Mouse (Mus musculus) forebrain, embryonic 14.5 days (tissue): Measurements from ENCODE around the gene Nprl2. TPM values are rescaled to one million over a fixed set of nuclear protein-coding genes. Genes with fewer than 3 reads are reported as not detected.

ENCODE experiments used
- ATAC-seq: fragments of 200-750 bp; cut with Nextera tagmentation; 2 replicates; pipeline ENCODE4 v1.8.0; 2017; ENCODE audit warnings: mild to moderate bottlenecking, moderate library complexity
- DNase-seq: peaks from one replicate; pipeline ENCODE4 v3.0.0-alpha.2; 2015; ENCODE audit warnings: low spot score
- H3K27ac ChIP-seq: fragments of 300-500 bp; sonication (generic); 2 replicates; pipeline ENCODE4 v1.5.1; 2014; ENCODE audit warnings: low read depth, mild to moderate bottlenecking, control low read depth, low read length, moderate library complexity
- H3K27me3 ChIP-seq: fragments of 300-500 bp; sonication (generic); replicated peaks from 2 replicates; pipeline ENCODE4 v1.6.1; 2014; ENCODE audit warnings: low read length, control low read depth, mixed read lengths; ENCODE audit not compliant: control insufficient read depth, insufficient read depth
- H3K36me3 ChIP-seq: fragments of 300-500 bp; sonication (generic); 2 replicates; pipeline ENCODE4 v1.6.1; 2014; ENCODE audit warnings: low read length, control low read depth; ENCODE audit not compliant: control insufficient read depth, insufficient read depth
- H3K4me1 ChIP-seq: fragments of 300-500 bp; sonication (generic); 2 replicates; pipeline ENCODE4 v1.6.1; 2014; ENCODE audit warnings: antibody characterized with exemption, low read length, control low read depth; ENCODE audit not compliant: control insufficient read depth, insufficient read depth
- H3K4me2 ChIP-seq: fragments of 300-500 bp; sonication (generic); 2 replicates; pipeline ENCODE4 v1.6.1; 2014; ENCODE audit warnings: mild to moderate bottlenecking, control low read depth, low read length
- H3K4me3 ChIP-seq: fragments of 300-500 bp; sonication (generic); 2 replicates; pipeline ENCODE4 v1.5.1; 2014; ENCODE audit warnings: low read depth, low read length, control low read depth
- H3K9ac ChIP-seq: fragments of 300-500 bp; sonication (generic); 2 replicates; pipeline ENCODE4 v1.6.1; 2014; ENCODE audit warnings: mild to moderate bottlenecking, low read length, control low read depth, moderate library complexity
- H3K9me3 ChIP-seq: fragments of 300-500 bp; sonication (generic); replicated peaks from 2 replicates; pipeline ENCODE4 v1.6.1; 2016; ENCODE audit warnings: low read length, control low read depth, mixed read lengths; ENCODE audit not compliant: control insufficient read depth
- WGBS: fragments of 180-500 bp; shearing (Covaris S2); extraction: QIAGEN DNeasy Blood & Tissue Kit; methylation state at CpG from one replicate; pipeline ENCODE4 v1.1.7; 2014; 5-methylcytosine and 5-hydroxymethylcytosine counted together
- polyA plus RNA-seq: library from polyadenylated mRNA; unstranded; fragments of >200 nt; fragmentation: Nextera tagmentation; extraction: Ambion mirVana; gene quantifications from 2 replicates; pipeline ENCODE4 v1.2.1, GENCODE M21; 2014

Gene Nprl2
- 83.2 and 83.8 TPM in 2 replicates for polyA plus RNA-seq

DNA sequence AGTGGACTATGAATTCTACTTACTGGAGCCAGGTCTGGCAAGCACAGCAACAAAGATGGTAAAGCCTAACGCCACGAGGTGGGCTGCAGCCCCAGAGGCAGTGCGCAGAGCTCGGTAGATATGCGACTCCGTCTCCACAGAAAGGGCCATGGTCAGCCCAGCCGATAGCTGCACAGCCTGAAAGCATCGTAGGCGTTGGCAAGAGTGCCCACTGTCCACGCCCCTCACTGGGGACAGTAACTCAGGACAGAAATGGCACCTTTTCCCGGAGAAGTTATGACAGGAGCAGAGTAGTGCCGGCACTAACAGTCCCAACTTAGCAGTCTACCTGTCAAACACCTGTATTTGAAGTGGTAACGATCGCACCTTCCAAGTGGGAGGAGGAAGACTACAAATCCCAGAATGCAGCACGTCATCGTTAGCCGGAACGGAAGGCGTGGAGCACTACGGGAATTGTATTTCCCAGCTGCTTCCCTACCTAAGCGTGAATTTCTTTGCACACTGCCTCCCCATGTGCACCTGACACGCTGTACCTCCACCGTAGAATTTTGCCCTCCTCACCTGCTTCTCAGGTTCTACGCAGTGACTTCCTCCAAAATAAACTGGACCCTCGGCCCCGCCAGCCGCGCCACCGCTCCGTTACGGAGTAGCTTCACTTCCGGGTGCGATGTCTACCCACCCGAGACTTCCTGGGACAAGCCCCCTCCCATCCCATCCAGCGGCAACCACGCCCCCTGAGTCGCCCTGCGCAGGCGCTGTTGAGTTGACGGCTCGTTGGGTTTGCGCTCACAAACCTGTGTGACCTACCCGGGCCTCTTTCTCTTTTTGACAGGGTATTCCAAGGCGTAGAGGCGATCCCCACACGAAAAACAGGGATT, at the start of gene Nprl2, which contains the start of gene Cyb561d2:
Nprl2 (plus strand) TSS at position 753 of the 878 bp plus-strand sequence.
Cyb561d2 (minus strand) TSS at position 720 of the 878 bp plus-strand sequence.
- Histone ChIP-seq H3K27ac (peak within 1 kb of the TSS; percentile 27; the same call in 1 of the 2 replicates), H3K27me3 (no peaks in the 10 kb centered on the region), H3K4me2 (peak within 1 kb of the TSS; percentile 95), H3K4me1 (peaks cover 22% of the 10 kb centered on the region), H3K4me3 (peak within 1 kb of the TSS; percentile 62), H3K9me3 (no peaks in the 10 kb centered on the region), H3K36me3 (peaks cover 50% of the 10 kb centered on the region), H3K9ac (peak within 1 kb of the TSS; percentile 69)
- peak; percentile 91 for ATAC-seq
- under 1% methylated on average over 46 of the region's 46 CpGs for WGBS
- peak; percentile 97 for DNase-seq

DNA sequence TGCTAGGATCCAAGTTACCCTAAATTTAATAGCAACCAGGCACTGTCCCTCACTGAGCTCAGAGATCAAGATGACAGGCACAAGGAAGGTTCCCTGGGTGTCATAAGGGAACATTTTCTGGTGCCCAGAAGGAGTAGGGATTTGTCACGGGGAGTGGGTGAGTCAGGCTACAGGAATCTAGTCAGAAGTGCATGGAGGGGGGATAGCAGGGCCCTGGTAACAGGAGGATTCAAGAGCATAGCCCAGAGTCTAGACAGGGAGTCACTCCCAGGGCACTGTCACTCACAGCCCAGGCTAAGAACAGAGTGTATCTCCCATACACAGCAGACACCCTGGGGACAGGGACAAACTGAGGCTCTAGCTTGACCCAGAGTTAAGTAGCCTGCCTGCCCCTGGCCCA, 48.5 kb upstream of the Nprl2 start:
- WGBS = 54% methylated on average over 1 of the region's 1 CpGs
- no peak overlapping the region for H3K27ac ChIP-seq
- no peak overlapping the region for H3K9ac ChIP-seq
- 0 out of 2 replicates have a peak, but pooled peaks cover 5% of the 10 kb centered on the region for H3K4me1 ChIP-seq
- no peaks in the 10 kb centered on the region for H3K9me3 ChIP-seq
- H3K4me3 ChIP-seq = no peak overlapping the region
- H3K27me3 ChIP-seq = no peaks in the 10 kb centered on the region
- H3K36me3 ChIP-seq = no peaks in the 10 kb centered on the region
- ATAC-seq = no peak
- no peak overlapping the region for H3K4me2 ChIP-seq
- no peak for DNase-seq

DNA sequence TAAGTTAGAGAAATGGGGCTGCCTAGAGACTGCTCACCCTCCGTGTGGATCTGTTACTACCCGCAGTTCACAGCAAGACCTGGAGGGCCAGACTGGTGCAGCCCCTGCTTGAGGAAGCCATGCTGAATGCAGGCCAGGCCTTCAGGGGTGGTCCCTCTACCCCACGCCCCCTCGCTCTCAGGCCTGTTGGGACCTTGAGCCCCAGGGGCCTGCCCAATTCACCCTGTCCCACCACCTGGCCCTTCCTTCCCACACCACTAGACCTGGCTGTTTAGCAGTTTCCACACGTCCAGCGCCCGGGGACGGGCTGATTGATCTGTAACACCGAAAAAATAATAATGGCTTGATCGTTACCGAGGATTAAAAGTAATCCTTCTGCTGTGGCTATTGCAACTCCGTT, 47.8 kb upstream of the Nprl2 start:
- H3K27ac ChIP-seq = no peak overlapping the region
- 19% methylated on average over 12 of the region's 12 CpGs for WGBS

DNA sequence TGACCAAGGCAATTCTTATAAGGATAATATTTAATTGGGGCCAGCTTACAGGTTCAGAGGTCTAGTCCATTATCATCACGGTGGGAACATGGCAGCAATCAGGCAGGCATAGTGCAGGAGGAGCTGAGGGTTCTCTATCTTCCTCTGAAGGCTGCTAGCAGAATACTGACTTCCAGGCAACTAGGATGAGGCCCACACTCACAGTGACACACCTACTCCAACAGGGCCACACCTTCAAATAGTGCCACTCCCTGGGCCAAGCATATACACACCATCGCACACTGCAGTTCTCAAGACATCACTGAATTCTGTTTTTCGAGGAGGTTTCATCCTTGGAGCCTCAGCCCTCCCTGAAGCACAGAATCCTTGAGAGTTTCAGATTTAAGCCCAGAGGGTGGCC, 45.7 kb upstream of the Nprl2 start:
- Histone ChIP-seq H3K9me3 (no peaks in the 10 kb centered on the region), H3K27ac (no peak overlapping the region), H3K4me3 (no peak overlapping the region), H3K36me3 (no peaks in the 10 kb centered on the region), H3K9ac (no peak overlapping the region), H3K4me2 (no peak overlapping the region), H3K4me1 (0 out of 2 replicates have a peak, but pooled peaks cover 2% of the 10 kb centered on the region), H3K27me3 (no peaks in the 10 kb centered on the region)
- WGBS = 84% methylated on average over 3 of the region's 3 CpGs
- ATAC-seq (no peak), DNase-seq (no peak)

More for the DNA sequence above, 47.8 kb upstream of the Nprl2 start:
- Histone ChIP-seq H3K4me2 (no peak overlapping the region), H3K4me1 (0 out of 2 replicates have a peak, but pooled peaks cover 5% of the 10 kb centered on the region), H3K9ac (no peak overlapping the region), H3K27me3 (no peaks in the 10 kb centered on the region), H3K4me3 (no peak overlapping the region), H3K36me3 (no peaks in the 10 kb centered on the region), H3K9me3 (no peaks in the 10 kb centered on the region)
- ATAC-seq = no peak
- DNase-seq = no peak

DNA sequence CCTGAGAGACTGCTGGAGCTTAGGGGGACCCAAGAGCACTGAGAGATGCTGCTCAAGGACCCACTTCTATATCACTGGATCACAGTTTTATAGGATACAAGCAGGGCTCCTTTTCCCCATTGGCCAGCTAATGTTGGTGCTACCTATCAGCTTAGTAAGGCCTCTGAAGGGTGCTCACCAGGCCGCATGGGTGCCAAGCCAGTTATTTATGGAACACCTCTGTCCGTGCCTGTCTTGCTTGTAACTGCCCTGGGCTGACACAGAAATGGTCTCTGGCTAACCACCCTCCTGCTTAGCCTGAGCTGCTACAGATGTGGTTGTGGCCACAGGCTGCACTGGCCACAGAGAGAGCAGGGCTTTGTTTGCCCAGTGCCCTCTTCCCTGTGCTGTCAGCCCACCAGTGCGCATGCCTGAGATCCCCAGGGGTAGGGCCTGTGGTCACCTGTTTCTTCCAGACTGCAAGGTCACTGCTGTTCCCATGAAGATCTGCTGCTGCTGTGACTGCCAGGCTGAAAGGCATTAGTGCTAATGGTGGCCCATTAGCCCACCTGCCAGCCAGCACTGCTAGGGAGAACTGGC, 41.2 kb upstream of the Nprl2 start:
- Histone ChIP-seq H3K27me3 (no peaks in the 10 kb centered on the region), H3K27ac (no peak overlapping the region), H3K4me1 (peaks cover 12% of the 10 kb centered on the region), H3K36me3 (no peaks in the 10 kb centered on the region), H3K4me3 (no peak overlapping the region), H3K4me2 (no peak overlapping the region), H3K9ac (no peak overlapping the region), H3K9me3 (no peaks in the 10 kb centered on the region)
- ATAC-seq (no peak), DNase-seq (no peak)
- 97% methylated on average over 3 of the region's 3 CpGs for WGBS

DNA sequence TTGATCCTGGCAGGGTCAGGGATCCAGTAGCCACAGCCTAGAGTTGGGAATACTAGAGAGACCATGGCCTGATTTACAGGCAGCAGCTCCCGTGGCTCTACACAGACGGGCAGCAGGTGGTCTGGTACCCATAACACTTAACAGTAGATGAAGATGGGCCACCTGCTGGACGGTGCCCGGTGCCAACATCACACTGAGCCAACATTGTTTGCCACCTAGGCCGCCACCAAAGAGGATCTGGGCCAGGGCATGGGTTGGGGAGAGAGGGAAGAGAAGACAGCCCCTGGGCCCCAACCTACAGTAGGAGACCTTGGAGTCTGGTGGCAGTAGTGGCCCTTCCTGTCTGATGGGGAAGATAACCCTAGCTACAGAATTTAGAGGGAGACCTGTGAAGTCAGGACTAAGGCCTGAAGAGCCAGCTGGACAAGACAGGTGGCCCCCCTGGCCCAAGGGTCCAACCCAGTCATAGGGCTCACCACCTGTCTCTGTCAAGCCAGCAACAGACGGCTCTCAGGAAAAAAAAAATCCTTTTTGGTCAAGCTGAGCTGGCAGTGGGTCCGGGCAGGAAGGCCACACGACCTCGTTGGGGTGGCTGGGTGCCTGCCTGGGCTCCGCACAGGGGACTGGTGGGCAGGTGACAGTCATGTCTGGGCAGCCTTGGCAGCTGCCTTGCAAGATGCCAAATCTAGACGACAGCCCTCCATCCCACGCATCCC, 39.7 kb upstream of the Nprl2 start:
- no peaks in the 10 kb centered on the region for H3K36me3 ChIP-seq
- no peak overlapping the region for H3K9ac ChIP-seq
- DNase-seq = no peak
- H3K4me1 ChIP-seq = peaks cover 26% of the 10 kb centered on the region
- H3K9me3 ChIP-seq = no peaks in the 10 kb centered on the region
- no peaks in the 10 kb centered on the region for H3K27me3 ChIP-seq
- H3K4me2 ChIP-seq = no peak overlapping the region
- WGBS = 82% methylated on average over 12 of the region's 12 CpGs
- no peak overlapping the region for H3K27ac ChIP-seq
- H3K4me3 ChIP-seq = no peak overlapping the region
- ATAC-seq = no peak

DNA sequence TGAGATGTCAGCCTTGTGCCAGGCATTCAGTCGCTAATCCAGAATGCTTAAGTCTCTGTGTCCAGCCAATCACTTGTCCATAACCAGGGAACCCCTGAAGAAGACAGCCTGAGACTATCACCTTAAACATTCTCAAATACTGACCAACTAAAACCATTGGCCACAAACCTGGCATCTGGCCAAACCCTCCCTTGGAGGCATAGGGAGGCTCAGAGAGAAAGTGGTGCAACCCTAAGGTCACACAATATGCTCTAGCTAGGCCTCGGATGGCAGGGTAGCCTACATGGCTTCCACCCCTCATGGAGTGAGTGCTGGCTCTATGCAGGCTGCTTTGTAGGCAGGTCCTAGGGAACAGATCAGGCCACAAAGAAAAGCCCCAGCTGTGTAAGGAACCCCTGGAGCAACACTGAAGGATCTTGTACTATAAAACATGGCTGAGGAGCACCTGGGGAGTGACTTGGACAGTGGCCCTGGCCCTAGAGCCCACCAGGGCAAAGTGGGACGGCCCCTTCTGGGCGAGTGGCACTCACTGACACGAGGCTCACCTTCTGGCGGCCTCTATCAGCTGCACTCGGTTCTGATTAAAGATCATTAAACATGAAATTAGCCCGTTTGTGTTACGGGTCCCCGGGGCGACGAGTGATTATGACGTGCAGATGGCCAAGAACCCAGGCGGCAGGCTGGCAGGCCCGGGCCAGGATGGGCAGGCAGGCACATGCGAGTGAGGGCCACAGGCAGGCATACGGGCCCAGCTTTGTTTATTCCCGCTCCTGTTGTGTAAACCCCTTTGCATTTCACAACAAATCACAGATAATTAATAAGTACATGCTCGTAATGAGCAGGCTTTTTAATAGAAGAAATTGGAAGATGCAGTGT, 37.1 kb upstream of the Nprl2 start:
- Histone ChIP-seq H3K4me1 (peaks cover 43% of the 10 kb centered on the region), H3K27me3 (no peaks in the 10 kb centered on the region), H3K27ac (peak overlapping the region; percentile 46; the same call in 1 of the 2 replicates), H3K9ac (no peak overlapping the region), H3K4me3 (no peak overlapping the region), H3K9me3 (no peaks in the 10 kb centered on the region), H3K4me2 (no peak overlapping the region), H3K36me3 (no peaks in the 10 kb centered on the region)
- DNase-seq (peak; percentile 52), ATAC-seq (peak; percentile 21; the same call in 1 of the 2 replicates)
- WGBS = 46% methylated on average over 19 of the region's 19 CpGs

DNA sequence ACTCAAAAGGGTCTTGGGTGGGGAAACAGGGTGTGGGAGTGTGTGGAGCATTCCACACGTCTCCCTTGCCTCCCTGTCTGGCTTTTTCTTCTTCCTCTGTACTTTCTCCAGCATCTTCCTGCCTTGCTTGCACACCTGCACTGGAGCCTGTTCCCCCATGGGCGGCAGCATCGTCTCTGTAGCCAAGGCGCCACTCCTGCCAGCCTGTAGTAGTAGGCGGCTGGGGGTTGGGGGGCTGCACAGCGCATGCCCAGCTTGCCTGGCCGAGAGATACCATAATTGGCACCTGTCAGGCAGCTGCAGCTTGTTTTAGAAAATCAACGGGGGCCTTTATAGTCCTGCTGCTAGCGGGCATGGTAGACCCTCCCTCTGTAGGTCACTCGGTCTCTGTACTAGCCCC, 33.8 kb upstream of the Nprl2 start:
- Histone ChIP-seq H3K36me3 (no peaks in the 10 kb centered on the region), H3K9me3 (no peaks in the 10 kb centered on the region), H3K4me1 (peaks cover 59% of the 10 kb centered on the region), H3K4me2 (0 out of 2 replicates have a peak overlapping the region, but pooled peaks have one; percentile 14), H3K27ac (peak overlapping the region; percentile 72), H3K4me3 (no peak overlapping the region), H3K27me3 (no peaks in the 10 kb centered on the region), H3K9ac (no peak overlapping the region)
- ATAC-seq = peak; percentile 71
- 45% methylated on average over 10 of the region's 10 CpGs for WGBS
- DNase-seq = peak; percentile 81
